13 mouse cellular contexts compared by ENCODE assay signal in the genomic region with DNA sequence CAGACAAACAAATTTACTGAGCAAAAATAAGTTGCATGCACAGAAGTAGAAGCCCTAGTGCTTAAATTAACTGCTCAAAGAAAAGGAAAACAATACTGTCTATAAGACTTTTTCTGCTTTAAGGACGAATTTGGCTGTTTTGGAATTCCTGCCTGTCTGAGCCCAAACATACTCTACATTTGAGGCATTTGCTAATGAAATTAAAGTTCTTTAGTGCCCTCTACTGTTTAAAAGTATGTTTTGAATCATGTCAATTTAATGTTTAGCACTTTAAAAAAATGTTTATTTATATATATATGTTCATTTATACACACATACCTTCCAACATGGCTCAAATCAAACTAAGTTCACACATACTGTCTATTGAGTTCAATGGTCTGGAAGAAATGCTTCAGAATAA. TPM values are rescaled to one million over a fixed set of nuclear protein-coding genes. Genes with fewer than 3 reads are reported as not detected.
DNase-seq lines count a peak whose midpoint lies in the region; ATAC-seq and TF ChIP-seq lines count a peak whose summit lies in the region.
"Had no signal": no experiment of that assay in that cellular context is flagged by ENCODE, and none has a peak within 500 bp of the region (broad histone marks: within the 10 kb centered on the region; RNA-seq: fewer than 3 reads in every experiment).

No protein-coding gene starts in this region.

- H3K9me3 ChIP-seq in liver, postnatal 0 days (ENCODE audit: low read length), result no peaks in the 10 kb centered on the region
- no peaks in the 10 kb centered on the region for H3K9me3 ChIP-seq in liver, embryonic 12.5 days (replicated peaks)
- no peaks in the 10 kb centered on the region for H3K9me3 ChIP-seq in MEL (replicated peaks; ENCODE audit: insufficient read depth, low read length)
- H3K9me3 ChIP-seq in embryonic facial prominence, embryonic 14.5 days (ENCODE audit: control insufficient read depth, low read length), result no peaks in the 10 kb centered on the region
- H3K9me3 ChIP-seq: lung, embryonic 15.5 days had no signal

- peak; percentile 90 for TF ChIP-seq RAD21 in MEL (IDR thresholded peaks at IDR 0.05; ENCODE audit: low read depth, low read length)

- H3K79me2 ChIP-seq in heart, adult 2 months (replicated peaks; ENCODE audit: control insufficient read depth, insufficient read depth, low read length), result no peaks in the 10 kb centered on the region
- H3K79me2 ChIP-seq in MEL (ENCODE audit: control insufficient read depth, insufficient read depth, low read length, poor library complexity), result no peaks in the 10 kb centered on the region

- peaks cover 2% of the 10 kb centered on the region; the same call in 1 of the 2 replicates for H3K4me1 ChIP-seq in heart, adult 2 months (ENCODE audit: control insufficient read depth, insufficient read depth, low read length)
- peaks cover under 1% of the 10 kb centered on the region for H3K4me1 ChIP-seq in liver, postnatal 0 days (ENCODE audit: insufficient read depth)
- peaks cover 20% of the 10 kb centered on the region for H3K4me1 ChIP-seq in liver, embryonic 12.5 days
- H3K4me1 ChIP-seq in MEL (ENCODE audit: control insufficient read depth in 1 of 2, insufficient read depth in 2 of 2, low read length in 2 of 2), result peaks cover 10 to 18% of the 10 kb centered on the region in 2 experiments
- no peaks in the 10 kb centered on the region for H3K4me1 ChIP-seq in embryonic facial prominence, embryonic 14.5 days (ENCODE audit: control insufficient read depth, insufficient read depth, low read length)

- H3K4me3 ChIP-seq in heart, adult 2 months, result no peak overlapping the region
- no peak overlapping the region for H3K4me3 ChIP-seq in liver, postnatal 0 days (ENCODE audit: low read depth, low read length)
- H3K4me3 ChIP-seq in liver, embryonic 12.5 days, result no peak overlapping the region
- H3K4me3 ChIP-seq in MEL (ENCODE audit: control insufficient read depth in 1 of 2, insufficient read depth in 1 of 2, low read depth in 2 of 2, low read length in 2 of 2), result no peak overlapping the region
- H3K4me3 ChIP-seq in embryonic facial prominence, embryonic 14.5 days (ENCODE audit: low read depth, low read length), result no peak overlapping the region
- H3K4me3 ChIP-seq: lung, embryonic 15.5 days had no signal

- TF ChIP-seq POLR2A in heart, adult 2 months (IDR thresholded peaks at IDR 0.05; ENCODE audit: insufficient read depth, low read depth, low read length), result no peak
- no peak for TF ChIP-seq POLR2A in MEL (IDR thresholded peaks at IDR 0.05; ENCODE audit: control insufficient read depth in 1 of 2, insufficient read depth in 1 of 2, low read depth in 1 of 2, low read length in 2 of 2, poor library complexity in 1 of 2)

- TF ChIP-seq EP300 in heart, adult 2 months (IDR thresholded peaks at IDR 0.05; ENCODE audit: insufficient read depth, low read depth, low read length), result no peak
- no peak for TF ChIP-seq EP300 in liver, postnatal 0 days (IDR thresholded peaks at IDR 0.05; ENCODE audit: low read depth)
- TF ChIP-seq EP300 in MEL (IDR thresholded peaks at IDR 0.05; ENCODE audit: low read depth in 1 of 2, low read length in 2 of 2), result no peak

- no peak for ATAC-seq in liver, postnatal 0 days
- ATAC-seq in liver, embryonic 12.5 days, result no peak
- no peak for ATAC-seq in embryonic facial prominence, embryonic 14.5 days (ENCODE audit: low read depth)
- ATAC-seq: activated CD4-positive, CD25-positive, alpha-beta regulatory T cell, adult 4 months had no signal

- no peak overlapping the region for H3K27ac ChIP-seq in heart, adult 2 months
- H3K27ac ChIP-seq in liver, postnatal 0 days (ENCODE audit: low read depth), result no peak overlapping the region
- no peak overlapping the region for H3K27ac ChIP-seq in liver, embryonic 12.5 days
- H3K27ac ChIP-seq in MEL (ENCODE audit: control insufficient read depth, low read depth, low read length), result no peak overlapping the region
- H3K27ac ChIP-seq in embryonic facial prominence, embryonic 14.5 days (replicated peaks; ENCODE audit: low read depth, low read length), result no peak overlapping the region
- H3K27ac ChIP-seq: lung, embryonic 15.5 days had no signal

- TF ChIP-seq CTCF in heart, adult 2 months (IDR thresholded peaks at IDR 0.05), result peak; percentile 68
- TF ChIP-seq CTCF in liver, postnatal 0 days (IDR thresholded peaks at IDR 0.05; ENCODE audit: low read depth), result peak; percentile 30
- TF ChIP-seq CTCF in MEL (IDR thresholded peaks at IDR 0.05 in 2 of 3, conservative IDR thresholded peaks at IDR 0.05 in 1 of 3; ENCODE audit: control insufficient read depth in 1 of 3, insufficient read depth in 1 of 3, low read depth in 2 of 3, low read length in 3 of 3, poor library complexity in 1 of 3, severe bottlenecking in 1 of 3), result peak in 2 of 3 experiments; percentile 16 to 72; a peak in 2 of 6 replicates

- no peak overlapping the region for H3K4me2 ChIP-seq in liver, postnatal 0 days (ENCODE audit: low read depth, low read length)
- no peak overlapping the region for H3K4me2 ChIP-seq in liver, embryonic 12.5 days
- H3K4me2 ChIP-seq in embryonic facial prominence, embryonic 14.5 days (ENCODE audit: low read depth, low read length), result no peak overlapping the region
- H3K4me2 ChIP-seq: heart, embryonic 11.5 days; lung, embryonic 15.5 days had no signal

- intact Hi-C loops in heart, adult 2 months (cut with DNase I), result loop anchor here (1.0 kb wide), 1 partner anchor 244 kb away; no protein-coding TSS in a partner anchor

- 36% methylated on average over 1 of the region's 1 CpGs for WGBS in heart, adult 2 months
- whole genome bisulfite sequencing in liver, postnatal 0 days (ENCODE audit: insufficient replicate concordance), result 31% methylated on average over 1 of the region's 1 CpGs
- 19% methylated on average over 1 of the region's 1 CpGs for WGBS in liver, embryonic 12.5 days (ENCODE audit: insufficient replicate concordance)
- WGBS in embryonic facial prominence, embryonic 14.5 days, result 10% methylated on average over 1 of the region's 1 CpGs

- DNase-seq in heart, adult 2 months, result no peak
- DNase-seq in heart, adult 11 months, result no peak
- no peak for DNase-seq in liver, postnatal 0 days
- DNase-seq in MEL (ENCODE audit: low read depth, low spot score), result peak; percentile 50
- DNase-seq in embryonic facial prominence, embryonic 14.5 days (ENCODE audit: low spot score), result peak; percentile 69
- DNase-seq in layer of hippocampus, adult 9-11 months, result no peak
- no peak for DNase-seq in ovary, adult 18-20 months (ENCODE audit: low spot score)
- DNase-seq: kidney, postnatal 36 days had no signal

- H3K27me3 ChIP-seq in heart, adult 2 months (ENCODE audit: control insufficient read depth, insufficient read depth, low read length), result no peaks in the 10 kb centered on the region
- no peaks in the 10 kb centered on the region for H3K27me3 ChIP-seq in liver, postnatal 0 days (ENCODE audit: insufficient read depth, low read length)
- no peaks in the 10 kb centered on the region for H3K27me3 ChIP-seq in liver, embryonic 12.5 days (replicated peaks)
- no peaks in the 10 kb centered on the region for H3K27me3 ChIP-seq in MEL (ENCODE audit: control insufficient read depth in 1 of 2, insufficient read depth in 2 of 2, low read length in 2 of 2)
- no peaks in the 10 kb centered on the region for H3K27me3 ChIP-seq in embryonic facial prominence, embryonic 14.5 days (replicated peaks; ENCODE audit: control insufficient read depth, insufficient read depth, low read length)
- H3K27me3 ChIP-seq: lung, embryonic 15.5 days had no signal

- peaks cover 2% of the 10 kb centered on the region for H3K36me3 ChIP-seq in heart, adult 2 months (ENCODE audit: control insufficient read depth, insufficient read depth, low read length)
- H3K36me3 ChIP-seq in liver, postnatal 0 days (replicated peaks; ENCODE audit: insufficient read depth, low read length), result peaks cover 19% of the 10 kb centered on the region
- peaks cover 67% of the 10 kb centered on the region for H3K36me3 ChIP-seq in liver, embryonic 12.5 days
- peaks cover 0 to 29% of the 10 kb centered on the region in 2 experiments; a peak in 2 of 4 replicates for H3K36me3 ChIP-seq in MEL (ENCODE audit: control insufficient read depth in 1 of 2, insufficient read depth in 2 of 2, low read length in 2 of 2)
- H3K36me3 ChIP-seq in embryonic facial prominence, embryonic 14.5 days (ENCODE audit: control insufficient read depth, insufficient read depth, low read length), result peaks cover 61% of the 10 kb centered on the region

- no peak overlapping the region for H3K9ac ChIP-seq in heart, adult 2 months (ENCODE audit: low read depth, low read length)
- no peak overlapping the region for H3K9ac ChIP-seq in liver, postnatal 0 days (replicated peaks)
- no peak overlapping the region for H3K9ac ChIP-seq in liver, embryonic 12.5 days
- H3K9ac ChIP-seq in MEL (ENCODE audit: control insufficient read depth, low read depth, low read length, poor library complexity, severe bottlenecking), result no peak overlapping the region
- H3K9ac ChIP-seq in embryonic facial prominence, embryonic 14.5 days (ENCODE audit: low read depth, low read length), result no peak overlapping the region
- H3K9ac ChIP-seq: lung, embryonic 15.5 days had no signal

RNA-seq across cellular contexts. Expression of a gene that starts 22.8 kb away (rescaled TPM):
- total RNA-seq in heart, adult 2 months (2021), result 10 to 100 TPM; 23.7 to 25.5 TPM
- polyA plus RNA-seq in heart, adult 2 months (2012; rRNA removed), result 8.7 and 8.9 TPM in 2 replicates
- 2.0 and 2.8 TPM in 2 replicates for polyA plus RNA-seq in liver, postnatal 0 days (2015; fragmentation: Nextera tagmentation; extraction: Ambion mirVana)
- 3.3 and 3.8 TPM in 2 replicates for polyA plus RNA-seq in liver, embryonic 12.5 days (2016; fragmentation: Nextera tagmentation; extraction: Ambion mirVana)
- 2.9 and 3.6 TPM in 2 replicates for total RNA-seq in MEL (2012; rRNA removed)
- 10 to 100 TPM in 1 of 2 experiments, not detected in 1; 26.5 TPM for polyA plus RNA-seq in MEL (2012; ENCODE audit: insufficient read depth in 1 of 2, insufficient read length in 2 of 2, low read depth in 1 of 2, low replicate concordance in 2 of 2, missing spikeins in 1 of 2)
- polyA plus RNA-seq in embryonic facial prominence, embryonic 14.5 days (2014; fragmentation: Nextera tagmentation; extraction: Ambion mirVana), result 5.9 and 6.4 TPM in 2 replicates

RNA-seq across cellular contexts. Expression of a gene that starts 39.8 kb away (rescaled TPM):
- under 1 TPM; 0.26 to 0.32 TPM for total RNA-seq in heart, adult 2 months (2021)
- polyA plus RNA-seq in heart, adult 2 months (2012; rRNA removed), result 0.20 and 0.26 TPM in 2 replicates
- 55.8 and 61.7 TPM in 2 replicates for polyA plus RNA-seq in liver, postnatal 0 days (2015; fragmentation: Nextera tagmentation; extraction: Ambion mirVana)
- 126 TPM in 2 replicates for polyA plus RNA-seq in liver, embryonic 12.5 days (2016; fragmentation: Nextera tagmentation; extraction: Ambion mirVana)
- 67.1 and 79.2 TPM in 2 replicates for total RNA-seq in MEL (2012; rRNA removed)
- polyA plus RNA-seq in MEL (2012; ENCODE audit: insufficient read depth in 1 of 2, insufficient read length in 2 of 2, low read depth in 1 of 2, low replicate concordance in 2 of 2, missing spikeins in 1 of 2), result 10 to 100 TPM in 1 of 2 experiments, not detected in 1; 99.0 TPM
- 106 and 114 TPM in 2 replicates for polyA plus RNA-seq in embryonic facial prominence, embryonic 14.5 days (2014; fragmentation: Nextera tagmentation; extraction: Ambion mirVana)
- total RNA-seq: gastrocnemius, adult 18-20 months had no signal

RNA-seq across cellular contexts. Expression of a gene that starts 58.4 kb away (rescaled TPM):
- 10 to 100 TPM; 15.2 to 16.5 TPM for total RNA-seq in heart, adult 2 months (2021)
- 5.9 and 8.1 TPM in 2 replicates for polyA plus RNA-seq in heart, adult 2 months (2012; rRNA removed)
- polyA plus RNA-seq in liver, postnatal 0 days (2015; fragmentation: Nextera tagmentation; extraction: Ambion mirVana), result 6.8 and 8.7 TPM in 2 replicates
- polyA plus RNA-seq in liver, embryonic 12.5 days (2016; fragmentation: Nextera tagmentation; extraction: Ambion mirVana), result 17.4 and 18.3 TPM in 2 replicates
- 13.0 and 13.4 TPM in 2 replicates for total RNA-seq in MEL (2012; rRNA removed)
- polyA plus RNA-seq in MEL (2012; ENCODE audit: insufficient read depth in 1 of 2, insufficient read length in 2 of 2, low read depth in 1 of 2, low replicate concordance in 2 of 2, missing spikeins in 1 of 2), result 10 to 100 TPM in 1 of 2 experiments, not detected in 1; 13.5 TPM
- polyA plus RNA-seq in embryonic facial prominence, embryonic 14.5 days (2014; fragmentation: Nextera tagmentation; extraction: Ambion mirVana), result 26.3 and 34.6 TPM in 2 replicates

RNA-seq across cellular contexts. Expression of a gene that starts 58.5 kb away (rescaled TPM):
- total RNA-seq in heart, adult 2 months (2021), result 10 to 100 TPM in 1 of 2 experiments, 1 to 10 TPM in 1; 8.8 to 10.8 TPM
- polyA plus RNA-seq in heart, adult 2 months (2012; rRNA removed), result 3.6 and 5.9 TPM in 2 replicates
- 1.9 and 2.0 TPM in 2 replicates for polyA plus RNA-seq in liver, postnatal 0 days (2015; fragmentation: Nextera tagmentation; extraction: Ambion mirVana)
- 7.1 and 7.4 TPM in 2 replicates for polyA plus RNA-seq in liver, embryonic 12.5 days (2016; fragmentation: Nextera tagmentation; extraction: Ambion mirVana)
- total RNA-seq in MEL (2012; rRNA removed), result 5.1 and 6.9 TPM in 2 replicates
- polyA plus RNA-seq in MEL (2012; ENCODE audit: insufficient read depth in 1 of 2, insufficient read length in 2 of 2, low read depth in 1 of 2, low replicate concordance in 2 of 2, missing spikeins in 1 of 2), result 1 to 10 TPM in 1 of 2 experiments, not detected in 1; 7.7 TPM
- polyA plus RNA-seq in embryonic facial prominence, embryonic 14.5 days (2014; fragmentation: Nextera tagmentation; extraction: Ambion mirVana), result 17.3 and 17.7 TPM in 2 replicates

Comparison
In these comparisons a context has a peak if more than half of its experiments do, and no peak if none do; other contexts are left out.
1. DNase-seq: peak in MEL (single experiment) and embryonic facial prominence, embryonic 14.5 days (single experiment); none in heart, adult 2 months (0 of 2), heart, adult 11 months (single experiment), liver, postnatal 0 days (single experiment), layer of hippocampus, adult 9-11 months (single experiment) and ovary, adult 18-20 months (single experiment).
2. RNA of a gene that starts 39.8 kb away (polyA plus RNA-seq): 126 TPM in liver, embryonic 12.5 days, 106 to 114 TPM in embryonic facial prominence, embryonic 14.5 days, 99.0 TPM in MEL and 55.8 to 61.7 TPM in liver, postnatal 0 days; 0.20 to 0.26 TPM in heart, adult 2 months; every median in the first group is over 10 times any median in the second.
3. Peak in every context shown above with its lines, with median percentiles within 50 percentile points of each other: CTCF ChIP-seq.